Mouse (Mus musculus) limb, embryonic 12.5 days (tissue): ENCODE measurements around the gene Mfsd1. TPM values are rescaled to one million over a fixed set of nuclear protein-coding genes. Genes with fewer than 3 reads are reported as not detected.

ENCODE experiments used
- ATAC-seq: fragments of 200-750 bp; cut with Nextera tagmentation; 2 replicates; pipeline ENCODE4 v1.8.0; 2017; ENCODE audit warnings: low read depth, moderate TSS enrichment; ENCODE audit not compliant: insufficient number of reproducible peaks, insufficient read depth, low FRiP score, low TSS enrichment
- H3K27ac ChIP-seq: fragments of 300-500 bp; sonication (generic); 2 replicates; pipeline ENCODE4 v1.5.1; 2016; ENCODE audit warnings: mild to moderate bottlenecking, moderate library complexity
- H3K27me3 ChIP-seq: fragments of 300-500 bp; sonication (generic); 2 replicates; pipeline ENCODE4 v1.6.1; 2016; ENCODE audit warnings: mild to moderate bottlenecking, moderate library complexity
- H3K36me3 ChIP-seq: fragments of 300-500 bp; sonication (generic); 2 replicates; pipeline ENCODE4 v1.6.1; 2016; ENCODE audit warnings: mild to moderate bottlenecking, moderate library complexity
- H3K4me1 ChIP-seq: fragments of 300-500 bp; sonication (generic); replicated peaks from 2 replicates; pipeline ENCODE4 v1.6.1; 2016
- H3K4me2 ChIP-seq: fragments of 300-500 bp; sonication (generic); 2 replicates; pipeline ENCODE4 v1.6.1; 2016; ENCODE audit warnings: mild to moderate bottlenecking, moderate library complexity
- H3K4me3 ChIP-seq: fragments of 300-500 bp; sonication (generic); replicated peaks from 2 replicates; pipeline ENCODE4 v1.5.1; 2016; ENCODE audit warnings: mild to moderate bottlenecking
- H3K9ac ChIP-seq: fragments of 300-500 bp; sonication (generic); replicated peaks from 2 replicates; pipeline ENCODE4 v1.6.1; 2016; ENCODE audit warnings: mild to moderate bottlenecking, moderate library complexity
- H3K9me3 ChIP-seq: fragments of 300-500 bp; sonication (generic); 2 replicates; pipeline ENCODE4 v1.6.1; 2016; ENCODE audit warnings: mild to moderate bottlenecking, moderate library complexity
- WGBS: fragments of 180-500 bp; shearing (Covaris S2); methylation state at CpG from one replicate; pipeline ENCODE4 v1.1.7; 2016; 5-methylcytosine and 5-hydroxymethylcytosine counted together
- polyA plus RNA-seq: library from polyadenylated mRNA; unstranded; fragments of >200 nt; fragmentation: Nextera tagmentation; extraction: Ambion mirVana; gene quantifications from 2 replicates; pipeline ENCODE4 v1.2.1, GENCODE M21; 2016

Gene Mfsd1
- polyA plus RNA-seq, 1 experiment from 2014 or later, result 51.5 TPM

DNA sequence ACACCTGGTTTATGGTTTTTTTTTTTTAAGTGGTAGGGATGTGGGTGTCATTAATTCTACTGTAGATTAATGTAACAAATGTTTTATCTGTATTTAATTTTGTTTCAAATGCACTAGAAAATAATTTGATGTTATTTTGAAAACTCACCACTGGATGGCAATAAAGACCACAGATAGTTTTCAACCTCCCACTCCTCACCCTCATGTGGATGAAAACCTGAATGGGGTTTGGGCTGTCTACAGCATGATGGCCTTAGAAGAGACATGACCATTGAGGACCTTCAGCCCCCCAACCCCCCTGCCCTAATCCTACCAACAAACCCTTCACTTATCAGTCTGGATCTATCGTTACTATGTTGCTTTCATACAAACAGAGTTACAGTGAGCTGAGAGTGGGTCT lies 42.1 kb downstream of the Mfsd1 start:
- H3K9ac ChIP-seq, result no peak overlapping the region
- WGBS, result 81% methylated on average over 1 of the region's 1 CpGs
- no peak overlapping the region for H3K4me2 ChIP-seq
- no peak overlapping the region for H3K27ac ChIP-seq
- no peaks in the 10 kb centered on the region for H3K4me1 ChIP-seq
- 0 out of 2 replicates have a peak, but pooled peaks have one; percentile 67 for ATAC-seq
- H3K4me3 ChIP-seq, result no peak overlapping the region
- peaks cover 5% of the 10 kb centered on the region; the same call in 1 of the 2 replicates for H3K27me3 ChIP-seq
- no peaks in the 10 kb centered on the region for H3K9me3 ChIP-seq
- no peaks in the 10 kb centered on the region for H3K36me3 ChIP-seq

DNA sequence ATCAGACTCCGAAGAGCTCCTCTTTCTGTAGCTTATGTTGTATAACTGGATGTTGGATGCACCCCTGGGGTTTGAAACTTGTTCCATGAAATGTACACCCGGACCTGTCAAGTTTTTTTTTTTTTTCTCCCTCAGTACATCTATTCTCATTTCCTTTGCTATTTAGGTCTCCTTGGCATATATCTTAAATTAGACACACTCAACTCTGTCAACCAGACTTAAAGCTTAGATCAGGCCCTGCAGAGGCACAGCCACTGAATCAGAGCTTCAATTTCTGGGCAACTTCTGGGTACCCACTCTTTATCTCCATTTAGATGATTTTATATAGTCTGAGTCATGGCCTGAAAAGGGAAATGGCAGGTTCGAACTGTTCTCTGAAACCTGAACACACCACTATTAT lies 60.6 kb downstream of the Mfsd1 start:
- H3K36me3 ChIP-seq, result no peaks in the 10 kb centered on the region
- no peaks in the 10 kb centered on the region for H3K27me3 ChIP-seq
- H3K9me3 ChIP-seq, result no peaks in the 10 kb centered on the region
- H3K9ac ChIP-seq, result no peak overlapping the region
- WGBS, result 81% methylated on average over 3 of the region's 3 CpGs
- no peak overlapping the region for H3K27ac ChIP-seq
- H3K4me3 ChIP-seq, result no peak overlapping the region
- ATAC-seq, result no peak
- no peak overlapping the region for H3K4me2 ChIP-seq
- no peaks in the 10 kb centered on the region for H3K4me1 ChIP-seq

DNA sequence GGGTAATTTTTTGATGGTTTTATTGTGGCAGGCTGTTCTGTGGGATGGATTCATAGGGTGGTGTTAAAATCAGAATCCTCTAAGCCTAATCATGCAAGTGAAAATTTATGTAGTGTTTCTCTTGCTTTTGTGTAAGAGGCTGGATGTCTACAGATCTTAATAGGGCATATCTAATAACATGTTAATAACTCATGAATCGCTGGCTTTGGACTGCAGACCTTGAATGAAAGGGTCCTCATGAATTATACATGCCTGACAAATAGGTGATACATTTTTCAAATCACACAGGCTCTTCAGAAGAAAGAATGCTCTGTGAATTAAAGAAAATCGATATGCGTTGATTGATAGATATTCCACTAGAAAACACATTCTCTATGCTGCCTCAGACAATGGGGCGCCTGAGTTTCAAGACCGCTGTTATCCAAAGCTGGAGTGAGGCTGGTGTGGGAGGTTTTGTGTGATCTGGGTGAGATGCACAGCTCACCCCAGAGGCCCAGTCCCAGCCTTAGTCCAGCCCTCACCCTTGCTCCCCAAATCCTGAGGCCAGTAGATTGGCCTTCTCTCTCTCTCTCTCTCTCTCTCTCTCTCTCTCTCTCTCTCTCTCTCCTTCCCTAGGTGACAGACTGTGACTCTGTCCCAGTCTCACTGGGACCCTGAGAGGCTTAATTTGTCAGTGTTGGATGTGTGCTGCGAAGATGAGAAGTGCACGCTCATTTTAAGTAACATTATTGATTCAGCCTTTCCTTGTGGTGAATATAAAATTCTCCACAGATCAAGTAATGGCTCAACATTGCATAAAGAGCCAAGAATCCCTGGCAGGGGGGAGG lies 63.3 kb downstream of the Mfsd1 start:
- Histone ChIP-seq H3K9me3 (no peaks in the 10 kb centered on the region), H3K4me2 (no peak overlapping the region), H3K27ac (no peak overlapping the region), H3K36me3 (no peaks in the 10 kb centered on the region), H3K27me3 (no peaks in the 10 kb centered on the region), H3K4me3 (no peak overlapping the region), H3K4me1 (no peaks in the 10 kb centered on the region), H3K9ac (no peak overlapping the region)
- no peak for ATAC-seq
- WGBS, result 80% methylated on average over 7 of the region's 7 CpGs

Other genes with a start within 250 kb of the Mfsd1 start
- gene Mlf1, start 208.6 kb upstream of the Mfsd1 start, polyA plus RNA-seq, result 19.6 and 21.8 TPM in 2 replicates
- not detected in 2 replicates for gene Gm17402, start 207.6 kb upstream of the Mfsd1 start, polyA plus RNA-seq
- 46.1 and 49.3 TPM in 2 replicates for gene Gfm1, start 152.6 kb upstream of the Mfsd1 start, polyA plus RNA-seq
- 95.8 and 102 TPM in 2 replicates for gene Lxn, start 118.8 kb upstream of the Mfsd1 start, polyA plus RNA-seq
- 9.2 and 14.4 TPM in 2 replicates for gene Rarres1, start 67.2 kb upstream of the Mfsd1 start, polyA plus RNA-seq